Mouse (Mus musculus): ENCODE data around the gene Npas3. TPM values are rescaled to one million over a fixed set of nuclear protein-coding genes. Genes with fewer than 3 reads are reported as not detected.

Npas3 gene
- polyA plus RNA-seq, 1 experiment from 2014 or later = 0.61 TPM

- H3K36me3 ChIP-seq (ENCODE audit: control insufficient read depth, insufficient read depth, low read length) = no peaks in the 10 kb centered on the region
- no peak for DNase-seq (ENCODE audit: low spot score)
- TF ChIP-seq CTCF (IDR thresholded peaks at IDR 0.05; ENCODE audit: low read depth) = no peak
- 17% methylated on average over 1 of the region's 1 CpGs for WGBS
- no peaks in the 10 kb centered on the region for H3K9me3 ChIP-seq (ENCODE audit: control insufficient read depth, low read length)
- no peaks in the 10 kb centered on the region for H3K4me1 ChIP-seq (replicated peaks; ENCODE audit: control insufficient read depth, insufficient read depth)
- H3K4me2 ChIP-seq (replicated peaks; ENCODE audit: low read depth) = no peak overlapping the region
- ATAC-seq (ENCODE audit: low FRiP score, low TSS enrichment) = no peak
- H3K9ac ChIP-seq (ENCODE audit: low read length) = no peak overlapping the region
- H3K27me3 ChIP-seq (ENCODE audit: control insufficient read depth, insufficient read depth, low read length) = no peaks in the 10 kb centered on the region
- H3K4me3 ChIP-seq (ENCODE audit: low read depth, low read length) = no peak overlapping the region
- H3K27ac ChIP-seq (replicated peaks) = no peak overlapping the region
Observed at GRCm38 (mm10) chr12:53630607-53631006, 382.1 kb downstream of the Npas3 start.

- Histone ChIP-seq H3K4me3 (ENCODE audit: low read depth, low read length) (no peak overlapping the region), H3K4me1 (replicated peaks; ENCODE audit: control insufficient read depth, insufficient read depth) (no peaks in the 10 kb centered on the region), H3K4me2 (replicated peaks; ENCODE audit: low read depth) (no peak overlapping the region), H3K9ac (ENCODE audit: low read length) (no peak overlapping the region), H3K27ac (replicated peaks) (no peak overlapping the region), H3K36me3 (ENCODE audit: control insufficient read depth, insufficient read depth, low read length) (no peaks in the 10 kb centered on the region), H3K9me3 (ENCODE audit: control insufficient read depth, low read length) (no peaks in the 10 kb centered on the region), H3K27me3 (ENCODE audit: control insufficient read depth, insufficient read depth, low read length) (no peaks in the 10 kb centered on the region)
- TF ChIP-seq CTCF (IDR thresholded peaks at IDR 0.05; ENCODE audit: low read depth) (no peak), EP300 (optimal IDR thresholded peaks at IDR 0.05) (no peak)
- no peak for DNase-seq (ENCODE audit: low spot score)
- 88% methylated on average over 4 of the region's 4 CpGs for WGBS
- ATAC-seq (ENCODE audit: low FRiP score, low TSS enrichment) = no peak
Observed at GRCm38 (mm10) chr12:53631315-53632106, 383.0 kb downstream of the Npas3 start.

DNA sequence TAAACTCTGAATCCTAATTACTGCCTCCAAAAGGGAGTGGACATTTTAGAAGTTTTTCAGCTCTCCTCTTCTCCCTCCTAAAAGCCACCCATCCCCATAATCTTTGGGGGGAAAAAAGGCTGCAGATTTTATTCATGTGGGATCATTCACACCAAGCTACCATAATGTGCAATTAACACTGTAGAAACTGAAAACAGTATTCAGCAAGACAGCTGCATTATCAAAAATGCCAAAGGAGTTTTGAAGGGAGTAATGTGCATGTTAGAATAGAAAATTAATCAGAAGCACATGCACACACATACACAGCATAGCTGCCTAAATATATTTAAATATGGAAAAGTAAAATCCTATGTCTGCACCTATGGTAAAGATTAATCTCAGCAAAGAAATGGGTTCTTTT lies 390.1 kb downstream of the Npas3 start:
- H3K27ac ChIP-seq (replicated peaks) = no peak overlapping the region
- TF ChIP-seq EP300 (optimal IDR thresholded peaks at IDR 0.05) (no peak), CTCF (IDR thresholded peaks at IDR 0.05; ENCODE audit: low read depth) (no peak)
- no peaks in the 10 kb centered on the region for H3K27me3 ChIP-seq (ENCODE audit: control insufficient read depth, insufficient read depth, low read length)
- no peak overlapping the region for H3K4me3 ChIP-seq (ENCODE audit: low read depth, low read length)
- DNase-seq (ENCODE audit: low spot score) = no peak
- H3K4me1 ChIP-seq (replicated peaks; ENCODE audit: control insufficient read depth, insufficient read depth) = no peaks in the 10 kb centered on the region
- no peak overlapping the region for H3K4me2 ChIP-seq (replicated peaks; ENCODE audit: low read depth)
- ATAC-seq (ENCODE audit: low FRiP score, low TSS enrichment) = no peak
- H3K36me3 ChIP-seq (ENCODE audit: control insufficient read depth, insufficient read depth, low read length) = no peaks in the 10 kb centered on the region
- no peak overlapping the region for H3K9ac ChIP-seq (ENCODE audit: low read length)
- H3K9me3 ChIP-seq (ENCODE audit: control insufficient read depth, low read length) = no peaks in the 10 kb centered on the region

- WGBS = 91% methylated on average over 2 of the region's 2 CpGs
- ATAC-seq (ENCODE audit: low FRiP score, low TSS enrichment) = no peak
- TF ChIP-seq CTCF (IDR thresholded peaks at IDR 0.05; ENCODE audit: low read depth) (no peak), EP300 (optimal IDR thresholded peaks at IDR 0.05) (no peak)
Observed at GRCm38 (mm10) chr12:53647282-53647681, 398.8 kb downstream of the Npas3 start.

DNA sequence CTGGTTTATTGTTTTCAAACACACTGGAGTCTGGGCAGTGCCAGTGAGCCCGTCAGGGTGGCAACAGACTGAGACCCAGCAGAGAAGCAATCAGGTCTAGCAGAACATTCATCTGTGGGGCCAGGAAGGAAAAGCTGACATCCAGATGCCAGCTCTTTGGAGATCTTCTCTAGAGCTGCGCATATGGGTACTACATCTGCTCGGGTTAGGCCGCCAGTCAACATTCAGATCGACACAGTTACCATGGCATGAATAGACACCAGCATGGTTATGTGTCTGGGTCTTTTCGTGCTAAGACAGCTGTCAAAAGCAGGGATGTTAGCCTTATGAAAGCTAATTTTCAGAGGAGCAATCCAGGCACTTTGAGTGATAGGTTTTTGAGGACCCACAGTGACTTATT lies 407.8 kb downstream of the Npas3 start:
- Histone ChIP-seq H3K4me2 (replicated peaks; ENCODE audit: low read depth) (no peak overlapping the region), H3K4me1 (replicated peaks; ENCODE audit: control insufficient read depth, insufficient read depth) (no peaks in the 10 kb centered on the region), H3K4me3 (ENCODE audit: low read depth, low read length) (no peak overlapping the region), H3K27me3 (ENCODE audit: control insufficient read depth, insufficient read depth, low read length) (no peaks in the 10 kb centered on the region), H3K27ac (replicated peaks) (no peak overlapping the region), H3K36me3 (ENCODE audit: control insufficient read depth, insufficient read depth, low read length) (no peaks in the 10 kb centered on the region), H3K9me3 (ENCODE audit: control insufficient read depth, low read length) (no peaks in the 10 kb centered on the region), H3K9ac (ENCODE audit: low read length) (no peak overlapping the region)
- DNase-seq (ENCODE audit: low spot score) (no peak), ATAC-seq (ENCODE audit: low FRiP score, low TSS enrichment) (no peak)
- TF ChIP-seq EP300 (optimal IDR thresholded peaks at IDR 0.05) = no peak
- no peak for TF ChIP-seq CTCF (IDR thresholded peaks at IDR 0.05; ENCODE audit: low read depth)
- 89% methylated on average over 6 of the region's 6 CpGs for WGBS

More at GRCm38 (mm10) chr12:53647282-53647681, 398.8 kb downstream of the Npas3 start:
- Histone ChIP-seq H3K36me3 (ENCODE audit: control insufficient read depth, insufficient read depth, low read length) (no peaks in the 10 kb centered on the region), H3K9me3 (ENCODE audit: control insufficient read depth, low read length) (no peaks in the 10 kb centered on the region), H3K27me3 (ENCODE audit: control insufficient read depth, insufficient read depth, low read length) (no peaks in the 10 kb centered on the region), H3K4me3 (ENCODE audit: low read depth, low read length) (no peak overlapping the region), H3K4me2 (replicated peaks; ENCODE audit: low read depth) (no peak overlapping the region), H3K9ac (ENCODE audit: low read length) (no peak overlapping the region), H3K27ac (replicated peaks) (no peak overlapping the region), H3K4me1 (replicated peaks; ENCODE audit: control insufficient read depth, insufficient read depth) (no peaks in the 10 kb centered on the region)
- DNase-seq (ENCODE audit: low spot score) = no peak

DNA sequence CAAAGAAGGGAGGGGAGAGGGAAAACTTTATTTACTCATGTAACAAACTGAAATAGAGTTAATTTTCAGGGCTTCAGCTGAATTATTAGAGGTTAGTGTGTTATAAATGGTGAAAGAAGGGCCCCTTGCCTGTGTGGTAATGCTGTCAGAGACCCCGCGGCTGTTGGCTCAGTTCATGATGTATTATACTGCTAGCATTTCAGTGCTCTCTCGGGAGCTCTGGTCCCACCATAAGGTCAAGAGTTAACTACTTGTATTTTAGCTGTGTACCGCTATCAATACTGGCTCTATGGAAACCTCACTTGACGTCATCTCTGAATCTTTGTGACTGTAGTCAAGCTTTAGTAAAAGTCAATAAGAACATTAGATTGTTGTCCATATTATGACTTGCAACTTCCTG lies 415.6 kb downstream of the Npas3 start:
- H3K27ac ChIP-seq (replicated peaks) = no peak overlapping the region
- H3K4me2 ChIP-seq (replicated peaks; ENCODE audit: low read depth) = no peak overlapping the region
- TF ChIP-seq EP300 (optimal IDR thresholded peaks at IDR 0.05) = no peak
- TF ChIP-seq CTCF (IDR thresholded peaks at IDR 0.05; ENCODE audit: low read depth) = no peak
- no peak overlapping the region for H3K4me3 ChIP-seq (ENCODE audit: low read depth, low read length)
- ATAC-seq (ENCODE audit: low FRiP score, low TSS enrichment) (no peak), DNase-seq (ENCODE audit: low spot score) (no peak)
- H3K4me1 ChIP-seq (replicated peaks; ENCODE audit: control insufficient read depth, insufficient read depth) = no peaks in the 10 kb centered on the region
- no peaks in the 10 kb centered on the region for H3K36me3 ChIP-seq (ENCODE audit: control insufficient read depth, insufficient read depth, low read length)
- no peaks in the 10 kb centered on the region for H3K9me3 ChIP-seq (ENCODE audit: control insufficient read depth, low read length)
- H3K27me3 ChIP-seq (ENCODE audit: control insufficient read depth, insufficient read depth, low read length) = no peaks in the 10 kb centered on the region
- WGBS = 40% methylated on average over 5 of the region's 5 CpGs
- no peak overlapping the region for H3K9ac ChIP-seq (ENCODE audit: low read length)

Measured in stomach, postnatal 0 days (tissue).